Mouse (Mus musculus) bone marrow, adult 2 months (tissue): ENCODE measurements around the gene Litaf.

ENCODE experiments used
- CTCF ChIP-seq: fragments of 200-500 bp; IDR thresholded peaks from 2 replicates; pipeline ENCODE4 v1.5.1; 2011; ENCODE audit warnings: low read length, control low read depth; ENCODE audit not compliant: control insufficient read depth, insufficient read depth
- POLR2A ChIP-seq: fragments of 200-500 bp; IDR thresholded peaks from 2 replicates; pipeline ENCODE4 v1.6.1; 2011; ENCODE audit warnings: low read depth, mild to moderate bottlenecking, control low read depth, low read length, borderline replicate concordance; ENCODE audit not compliant: control insufficient read depth

DNA sequence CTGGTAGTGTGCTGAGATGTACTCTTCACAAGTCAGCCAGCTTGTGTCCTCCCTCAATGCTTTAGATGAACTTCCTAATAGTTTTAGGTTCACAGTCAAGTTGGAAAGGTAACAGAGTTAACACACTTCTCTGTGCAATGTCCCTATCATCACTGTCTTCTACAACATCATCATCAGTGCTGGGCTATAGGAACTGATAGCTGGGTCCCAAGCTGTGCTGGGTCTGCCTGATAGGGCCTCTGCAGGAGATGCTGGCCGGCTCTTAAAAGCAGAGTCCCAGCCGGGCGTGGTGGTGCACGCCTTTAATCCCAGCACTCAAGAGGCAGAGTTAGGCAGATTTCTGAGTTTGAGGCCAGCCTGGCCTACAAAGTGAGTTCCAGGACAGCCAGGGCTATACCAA lies 35.1 kb downstream of the Litaf start:
- no peak for TF ChIP-seq CTCF
- no peak for TF ChIP-seq POLR2A
